ENCODE assay signal across 9 mouse cellular contexts in genomic region chr5:148954314-148955060, GRCm38 (mm10). TPM values are rescaled to one million over a fixed set of nuclear protein-coding genes. Genes with fewer than 3 reads are reported as not detected.
A peak's percentile ranks its signal among the peaks of the same experiment; 100 is the strongest.
DNase-seq lines count a peak whose midpoint lies in the region; ATAC-seq and TF ChIP-seq lines count a peak whose summit lies in the region.
"Had no signal": no experiment of that assay in that cellular context is flagged by ENCODE, and none has a peak within 500 bp of the region (broad histone marks: within the 10 kb centered on the region; RNA-seq: fewer than 3 reads in every experiment).

No protein-coding gene starts in this region.

- peak; percentile 28 to 31 for DNase-seq in heart, adult 2 months
- DNase-seq in heart, postnatal 14 days = no peak
- DNase-seq in ES-E14 (ENCODE audit: low read depth, low spot score) = no peak
- peak; percentile 72 for DNase-seq in brain, adult 2 months (ENCODE audit: low read depth, low spot score)
- DNase-seq in embryo, embryonic 9.5 days (ENCODE audit: extremely low spot score) = no peak
- no peak for DNase-seq in heart, postnatal 4 days

- no peaks in the 10 kb centered on the region for H3K27me3 ChIP-seq in heart, adult 2 months (ENCODE audit: control insufficient read depth, insufficient read depth, low read length)
- H3K27me3 ChIP-seq in liver, embryonic 15.5 days = no peaks in the 10 kb centered on the region
- H3K27me3 ChIP-seq: Patski had no signal

- no peak for TF ChIP-seq CTCF in heart, adult 2 months (IDR thresholded peaks at IDR 0.05)

- in situ Hi-C loops in ES-E14 (cut with MboI; ENCODE audit: low sequenced_read_pairs in 2 of 2, unreplicated experiment in 2 of 2) = no loop called here

- peaks cover 9% of the 10 kb centered on the region for H3K4me1 ChIP-seq in heart, adult 2 months (ENCODE audit: control insufficient read depth, insufficient read depth, low read length)
- H3K4me1 ChIP-seq in ES-E14 (ENCODE audit: control insufficient read depth in 2 of 2, insufficient read depth in 2 of 2, low read length in 2 of 2, poor library complexity in 1 of 2) = peaks cover 6 to 31% of the 10 kb centered on the region in 2 experiments; a peak in 2 of 4 replicates
- H3K4me1 ChIP-seq in liver, embryonic 15.5 days (replicated peaks) = peaks cover 58% of the 10 kb centered on the region

- intact Hi-C loops in heart, adult 2 months (cut with DNase I) = loop anchor here (5.0 kb wide), 2 partner anchors 38 to 78 kb away; no protein-coding TSS in a partner anchor
- intact Hi-C loops in heart, postnatal 14 days (cut with DNase I) = loop anchor here (5.0 kb wide), 2 partner anchors 43 to 88 kb away; partner anchors contain the start of gene Gm42791

- no peak overlapping the region for H3K4me2 ChIP-seq in liver, embryonic 15.5 days

- 79% methylated on average over 22 of the region's 22 CpGs for WGBS in heart, adult 2 months
- WGBS in liver, embryonic 15.5 days (ENCODE audit: insufficient replicate concordance) = 60% methylated on average over 22 of the region's 22 CpGs

- no peak overlapping the region for H3K9ac ChIP-seq in heart, adult 2 months (ENCODE audit: low read depth, low read length)
- H3K9ac ChIP-seq in ES-E14 (ENCODE audit: insufficient read depth, low read depth, low read length, poor library complexity, severe bottlenecking) = peak overlapping the region; percentile 33; the same call in 1 of the 2 replicates
- no peak overlapping the region for H3K9ac ChIP-seq in liver, embryonic 15.5 days

- no peaks in the 10 kb centered on the region for H3K36me3 ChIP-seq in heart, adult 2 months (ENCODE audit: control insufficient read depth, insufficient read depth, low read length)
- no peaks in the 10 kb centered on the region for H3K36me3 ChIP-seq in ES-E14 (ENCODE audit: control insufficient read depth, insufficient read depth, low read length, poor library complexity, severe bottlenecking)
- no peaks in the 10 kb centered on the region for H3K36me3 ChIP-seq in liver, embryonic 15.5 days (replicated peaks)

- H3K79me2 ChIP-seq in heart, adult 2 months (replicated peaks; ENCODE audit: control insufficient read depth, insufficient read depth, low read length) = no peaks in the 10 kb centered on the region

- H3K27ac ChIP-seq in heart, adult 2 months = peak overlapping the region; percentile 72; the same call in 1 of the 2 replicates
- H3K27ac ChIP-seq in ES-E14 (ENCODE audit: insufficient read depth, low read depth, low read length, poor library complexity, severe bottlenecking) = no peak overlapping the region
- H3K27ac ChIP-seq in liver, embryonic 15.5 days (replicated peaks) = 0 out of 2 replicates have a peak overlapping the region, but pooled peaks have one; percentile 74

- H3K4me3 ChIP-seq in heart, adult 2 months = no peak overlapping the region
- no peak overlapping the region for H3K4me3 ChIP-seq in ES-E14 (ENCODE audit: insufficient read depth in 1 of 2, low read depth in 1 of 2, low read length in 2 of 2, poor library complexity in 1 of 2, severe bottlenecking in 1 of 2)
- no peak overlapping the region for H3K4me3 ChIP-seq in liver, embryonic 15.5 days (replicated peaks)
- H3K4me3 ChIP-seq: erythroblast, embryonic 14.5 days had no signal

- no peak for TF ChIP-seq POLR2A in heart, adult 2 months (IDR thresholded peaks at IDR 0.05; ENCODE audit: insufficient read depth, low read depth, low read length)

- H3K9me3 ChIP-seq in ES-E14 (ENCODE audit: control insufficient read depth, insufficient read depth, low read depth, low read length) = no peaks in the 10 kb centered on the region
- no peaks in the 10 kb centered on the region for H3K9me3 ChIP-seq in liver, embryonic 15.5 days (replicated peaks)

- 0 out of 2 replicates have a peak, but pooled peaks have one; percentile 65 for TF ChIP-seq EP300 in heart, adult 2 months (IDR thresholded peaks at IDR 0.05; ENCODE audit: insufficient read depth, low read depth, low read length)

- no peak for ATAC-seq in liver, embryonic 15.5 days (ENCODE audit: insufficient read depth)
- ATAC-seq: Patski had no signal

TF ChIP-seq in ES-E14, 5 proteins besides CTCF, POLR2A, EP300 and RAD21:
- no peak for TF ChIP-seq CHD2 (IDR thresholded peaks at IDR 0.05; ENCODE audit: low read depth, low read length)
- peak; percentile 50; the same call in 1 of the 2 replicates for TF ChIP-seq MAFK (IDR thresholded peaks at IDR 0.05; ENCODE audit: insufficient read depth, low read depth, low read length)
- TF ChIP-seq ZNF384 (IDR thresholded peaks at IDR 0.05; ENCODE audit: low read depth, low read length) = no peak

RNA-seq across cellular contexts. Expression of gene Katnal1, which starts 25.4 kb away (rescaled TPM):
- 10 to 100 TPM in 1 of 2 experiments, 1 to 10 TPM in 1; 9.5 to 10.4 TPM for total RNA-seq in heart, adult 2 months (2021)
- polyA plus RNA-seq in heart, adult 2 months (2012; rRNA removed) = 4.8 and 8.7 TPM in 2 replicates
- total RNA-seq in heart, postnatal 14 days (2021) = 1 to 10 TPM; 5.4 to 7.9 TPM
- 5.8 and 6.4 TPM in 2 replicates for total RNA-seq in ES-E14 (2012; rRNA removed)
- polyA plus RNA-seq in liver, embryonic 15.5 days (2015; fragmentation: Nextera tagmentation; extraction: Ambion mirVana) = 8.1 and 9.0 TPM in 2 replicates
- 10 to 100 TPM in 1 of 2 experiments, 1 to 10 TPM in 1; 9.6 to 11.0 TPM for total RNA-seq in heart, postnatal 4 days (2021)

RNA-seq across cellular contexts. Expression of gene Gm42791, which starts 40.5 kb away (rescaled TPM):
- 1 to 10 TPM; 5.7 to 5.9 TPM for total RNA-seq in heart, adult 2 months (2021)
- not detected in 2 replicates for polyA plus RNA-seq in heart, adult 2 months (2012; rRNA removed)
- 1 to 10 TPM; 3.3 to 6.1 TPM for total RNA-seq in heart, postnatal 14 days (2021)
- 0.48 TPM in 1 of 2 replicates, not detected in the other for total RNA-seq in ES-E14 (2012; rRNA removed)
- polyA plus RNA-seq in liver, embryonic 15.5 days (2015; fragmentation: Nextera tagmentation; extraction: Ambion mirVana) = 1.1 TPM in 1 of 2 replicates, not detected in the other
- total RNA-seq in heart, postnatal 4 days (2021) = 1 to 10 TPM; 2.6 to 2.9 TPM
- polyA plus RNA-seq: Patski had no signal

Comparison
In these comparisons a context has a peak if more than half of its experiments do, and no peak if none do; other contexts are left out.
1. DNase-seq: peak in heart, adult 2 months (2 of 2) and brain, adult 2 months (single experiment); none in heart, postnatal 14 days (0 of 2), ES-E14 (single experiment), embryo, embryonic 9.5 days (single experiment) and heart, postnatal 4 days (single experiment).